Mouse (Mus musculus): ENCODE results near the gene BC030867. TPM values are rescaled to one million over a fixed set of nuclear protein-coding genes. Genes with fewer than 3 reads are reported as not detected.

BC030867 gene
- total and polyA plus RNA-seq, 3 experiments, result 20.0 to 51.7 (median 36.2) TPM

DNA sequence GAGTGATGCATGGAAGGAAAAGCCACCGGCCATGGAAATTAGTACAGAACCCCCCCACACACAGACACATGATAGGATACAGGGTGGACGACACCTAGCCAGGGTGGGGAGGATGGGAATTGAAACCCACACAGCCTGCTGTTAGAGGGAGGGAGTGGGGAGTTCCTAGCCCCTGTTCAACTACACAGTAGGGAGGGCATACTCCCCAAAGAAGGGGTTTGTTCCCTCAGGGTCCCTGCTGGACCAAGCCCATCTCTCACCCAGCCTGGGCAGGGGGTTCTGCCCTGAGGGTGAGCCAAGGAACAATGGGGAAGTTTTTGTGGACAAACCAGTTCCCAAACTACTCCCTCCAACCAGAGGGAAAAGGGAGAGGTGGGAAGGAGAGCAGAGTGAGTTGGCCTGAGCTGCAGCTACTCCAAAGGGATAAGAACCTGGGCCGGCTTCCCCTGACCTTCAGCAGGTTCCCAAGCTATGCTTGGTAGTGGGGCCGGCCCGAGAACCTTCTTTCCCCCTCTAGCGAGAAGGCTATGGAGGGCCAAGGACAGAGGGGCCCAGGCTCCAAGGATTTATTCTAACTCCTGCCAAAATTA, 40.9 kb downstream of the BC030867 start:
- Histone ChIP-seq H3K79me2 (ENCODE audit: control insufficient read depth, insufficient read depth, low read length, poor library complexity) (peaks cover 12% of the 10 kb centered on the region), H3K36me3 (ENCODE audit: control insufficient read depth in 1 of 2, insufficient read depth in 2 of 2, low read length in 2 of 2) (peaks cover 2 to 4% of the 10 kb centered on the region in 2 experiments; a peak in 3 of 4 replicates), H3K4me1 (ENCODE audit: control insufficient read depth in 1 of 2, insufficient read depth in 2 of 2, low read length in 2 of 2) (0 out of 4 replicates have a peak, but pooled peaks cover 0 to 2% of the 10 kb centered on the region in 2 experiments)

GRCm38 (mm10) chr11:102290141-102290540, 41.5 kb downstream of the BC030867 start:
- Histone ChIP-seq H3K27me3 (ENCODE audit: control insufficient read depth in 1 of 2, insufficient read depth in 2 of 2, low read length in 2 of 2) (no peaks in the 10 kb centered on the region), H3K79me2 (ENCODE audit: control insufficient read depth, insufficient read depth, low read length, poor library complexity) (peaks cover 15% of the 10 kb centered on the region), H3K9me3 (replicated peaks; ENCODE audit: insufficient read depth, low read length) (no peaks in the 10 kb centered on the region), H3K27ac (ENCODE audit: control insufficient read depth, low read depth, low read length) (no peak overlapping the region), H3K4me1 (ENCODE audit: control insufficient read depth in 1 of 2, insufficient read depth in 2 of 2, low read length in 2 of 2) (peaks cover 0 to 7% of the 10 kb centered on the region in 2 experiments; a peak in 2 of 4 replicates), H3K36me3 (ENCODE audit: control insufficient read depth in 1 of 2, insufficient read depth in 2 of 2, low read length in 2 of 2) (peaks cover 2 to 6% of the 10 kb centered on the region in 2 experiments; a peak in 3 of 4 replicates), H3K9ac (ENCODE audit: control insufficient read depth, low read depth, low read length, poor library complexity, severe bottlenecking) (no peak overlapping the region), H3K4me3 (ENCODE audit: control insufficient read depth in 1 of 2, insufficient read depth in 1 of 2, low read depth in 2 of 2, low read length in 2 of 2) (no peak overlapping the region)
- no peak for TF ChIP-seq TAL1 (IDR thresholded peaks at IDR 0.05; ENCODE audit: low read length)
- TF ChIP-seq RCOR1 (IDR thresholded peaks at IDR 0.05; ENCODE audit: low read depth, low read length), result no peak
- TF ChIP-seq KAT2A (conservative IDR thresholded peaks at IDR 0.05; ENCODE audit: low read depth, low read length), result no peak
- TF ChIP-seq ZKSCAN1 (IDR thresholded peaks at IDR 0.05; ENCODE audit: low read depth, low read length), result no peak
- TF ChIP-seq JUND (IDR thresholded peaks at IDR 0.05; ENCODE audit: low read depth, low read length), result no peak
- no peak for TF ChIP-seq UBTF (IDR thresholded peaks at IDR 0.05; ENCODE audit: borderline replicate concordance, insufficient read depth, low read depth, low read length)
- no peak for TF ChIP-seq CHD2 (IDR thresholded peaks at IDR 0.05; ENCODE audit: low read length)
- TF ChIP-seq ZC3H11A (IDR thresholded peaks at IDR 0.05; ENCODE audit: low read depth, low read length), result no peak
- no peak for TF ChIP-seq CHD1 (IDR thresholded peaks at IDR 0.05; ENCODE audit: low read depth, low read length)
- TF ChIP-seq RAD21 (IDR thresholded peaks at IDR 0.05; ENCODE audit: low read depth, low read length), result no peak
- TF ChIP-seq ELF1 (IDR thresholded peaks at IDR 0.05; ENCODE audit: low read depth, low read length), result no peak
- TF ChIP-seq NRF1 (IDR thresholded peaks at IDR 0.05; ENCODE audit: insufficient read depth, low read depth, low read length, poor library complexity, severe bottlenecking), result no peak
- TF ChIP-seq USF1 (IDR thresholded peaks at IDR 0.05; ENCODE audit: low read depth, low read length), result no peak
- no peak for TF ChIP-seq E2F4 (IDR thresholded peaks at IDR 0.05; ENCODE audit: borderline replicate concordance, low read depth, low read length)
- no peak for TF ChIP-seq CTCF (IDR thresholded peaks at IDR 0.05 in 2 of 3, conservative IDR thresholded peaks at IDR 0.05 in 1 of 3; ENCODE audit: control insufficient read depth in 1 of 3, insufficient read depth in 1 of 3, low read depth in 2 of 3, low read length in 3 of 3, poor library complexity in 1 of 3, severe bottlenecking in 1 of 3)
- TF ChIP-seq BHLHE40 (IDR thresholded peaks at IDR 0.05; ENCODE audit: borderline replicate concordance, low read depth, low read length), result no peak
- no peak for TF ChIP-seq MYC (IDR thresholded peaks at IDR 0.05; ENCODE audit: low read depth, low read length)
- TF ChIP-seq MYB (IDR thresholded peaks at IDR 0.05; ENCODE audit: low read depth, low read length), result no peak
- no peak for DNase-seq (ENCODE audit: low read depth, low spot score)

More for the DNA sequence above, 40.9 kb downstream of the BC030867 start:
- Histone ChIP-seq H3K9ac (ENCODE audit: control insufficient read depth, low read depth, low read length, poor library complexity, severe bottlenecking) (no peak overlapping the region), H3K27ac (ENCODE audit: control insufficient read depth, low read depth, low read length) (no peak overlapping the region), H3K27me3 (ENCODE audit: control insufficient read depth in 1 of 2, insufficient read depth in 2 of 2, low read length in 2 of 2) (no peaks in the 10 kb centered on the region), H3K9me3 (replicated peaks; ENCODE audit: insufficient read depth, low read length) (no peaks in the 10 kb centered on the region), H3K4me3 (ENCODE audit: control insufficient read depth in 1 of 2, insufficient read depth in 1 of 2, low read depth in 2 of 2, low read length in 2 of 2) (no peak overlapping the region)
- DNase-seq (ENCODE audit: low read depth, low spot score), result no peak
- TF ChIP-seq POLR2A (IDR thresholded peaks at IDR 0.05; ENCODE audit: control insufficient read depth in 1 of 2, insufficient read depth in 1 of 2, low read depth in 1 of 2, low read length in 2 of 2, poor library complexity in 1 of 2) (peak in 1 of 2 experiments; percentile 26; a peak in 1 of 4 replicates), BHLHE40 (IDR thresholded peaks at IDR 0.05; ENCODE audit: borderline replicate concordance, low read depth, low read length) (no peak)
